Mouse (Mus musculus) liver (tissue): Measurements from ENCODE around the gene Th.

Source experiments
- DNase-seq: peaks from one replicate; pipeline ENCODE4 v3.0.0-alpha.2; 2020; ENCODE audit warnings: mixed read lengths

The Th gene

GRCm38 (mm10) chr7:142931028-142931427 is at the start of gene Th:
Gene Th, minus strand, starts transcription at chr7:142931128.
- DNase-seq, result no peak

- peak; percentile 32 for DNase-seq
These were observed 38.0 kb upstream of the Th start, which contains the start of gene Ascl2 for GRCm38 (mm10) chr7:142968809-142969511. Gene Ascl2, minus strand, starts transcription at chr7:142969264.

- DNase-seq, result peak; percentile 60
These were observed 37.2 kb upstream of the Th start for GRCm38 (mm10) chr7:142967884-142968808.

GRCm38 (mm10) chr7:142967414-142967883 is 36.5 kb upstream of the Th start:
- DNase-seq, result peak; percentile 70

GRCm38 (mm10) chr7:142959752-142960151 is 28.8 kb upstream of the Th start:
- no peak for DNase-seq

- DNase-seq, result no peak
These were observed 27.9 kb upstream of the Th start for GRCm38 (mm10) chr7:142958817-142959216.

GRCm38 (mm10) chr7:142956018-142956417 is 25.1 kb upstream of the Th start:
- DNase-seq, result no peak

- no peak for DNase-seq
These were observed 18.6 kb upstream of the Th start for GRCm38 (mm10) chr7:142949568-142949967.

GRCm38 (mm10) chr7:142937631-142938030 is 6.7 kb upstream of the Th start:
- DNase-seq, result no peak

GRCm38 (mm10) chr7:142935708-142936107 is 4.8 kb upstream of the Th start:
- DNase-seq, result no peak

- no peak for DNase-seq
These were observed 1.5 kb upstream of the Th start for GRCm38 (mm10) chr7:142932469-142932868.

GRCm38 (mm10) chr7:142929516-142929915 is 1.4 kb downstream of the Th start:
- DNase-seq, result no peak

GRCm38 (mm10) chr7:142927293-142927692 is 3.6 kb downstream of the Th start:
- DNase-seq, result no peak

- peak; percentile 76 for DNase-seq
These were observed 12.0 kb downstream of the Th start for GRCm38 (mm10) chr7:142918641-142919628.

GRCm38 (mm10) chr7:142917659-142918058 is 13.3 kb downstream of the Th start:
- no peak for DNase-seq

- no peak for DNase-seq
These were observed 14.8 kb downstream of the Th start for GRCm38 (mm10) chr7:142916178-142916577.

- DNase-seq, result no peak
These were observed 19.2 kb downstream of the Th start for GRCm38 (mm10) chr7:142911682-142912081.

GRCm38 (mm10) chr7:142910104-142910503 is 20.8 kb downstream of the Th start:
- DNase-seq, result no peak

GRCm38 (mm10) chr7:142909622-142910021 is 21.3 kb downstream of the Th start:
- DNase-seq, result no peak

- DNase-seq, result no peak
These were observed 25.3 kb downstream of the Th start for GRCm38 (mm10) chr7:142905606-142906005.

- DNase-seq, result no peak
These were observed 26.6 kb downstream of the Th start for GRCm38 (mm10) chr7:142904331-142904730.

- DNase-seq, result no peak
These were observed 28.0 kb downstream of the Th start for GRCm38 (mm10) chr7:142902931-142903330.
